Mouse (Mus musculus): Measurements from ENCODE around the gene Stx11.

Gene Stx11

GRCm38 (mm10) chr10:12964151-12965075, at the start of gene Stx11:
Gene Stx11, minus strand, starts transcription at chr10:12964298.
- peak; percentile 67 for DNase-seq (ENCODE audit: low spot score)

- DNase-seq (ENCODE audit: low spot score) = no peak
These were observed 44.6 kb upstream of the Stx11 start for GRCm38 (mm10) chr10:13008737-13009121.

GRCm38 (mm10) chr10:13007876-13008736, 44.0 kb upstream of the Stx11 start:
- peak; percentile 95 for DNase-seq (ENCODE audit: low spot score)

GRCm38 (mm10) chr10:13005043-13005442, 40.9 kb upstream of the Stx11 start, which contains the start of gene Sf3b5:
Gene Sf3b5, plus strand, starts transcription at chr10:13005343.
- DNase-seq (ENCODE audit: low spot score) = no peak

GRCm38 (mm10) chr10:12996736-12997477, 32.8 kb upstream of the Stx11 start:
- DNase-seq (ENCODE audit: low spot score) = peak; percentile 92

- DNase-seq (ENCODE audit: low spot score) = no peak
These were observed 29.4 kb upstream of the Stx11 start for GRCm38 (mm10) chr10:12993411-12994039.

GRCm38 (mm10) chr10:12991953-12992352, 27.9 kb upstream of the Stx11 start:
- no peak for DNase-seq (ENCODE audit: low spot score)

- DNase-seq (ENCODE audit: low spot score) = no peak
These were observed 22.8 kb upstream of the Stx11 start for GRCm38 (mm10) chr10:12986943-12987342.

GRCm38 (mm10) chr10:12986485-12986884, 22.4 kb upstream of the Stx11 start:
- no peak for DNase-seq (ENCODE audit: low spot score)

- no peak for DNase-seq (ENCODE audit: low spot score)
These were observed 20.9 kb upstream of the Stx11 start for GRCm38 (mm10) chr10:12985028-12985427.

GRCm38 (mm10) chr10:12983516-12983915, 19.4 kb upstream of the Stx11 start:
- DNase-seq (ENCODE audit: low spot score) = no peak

- DNase-seq (ENCODE audit: low spot score) = no peak
These were observed 17.0 kb upstream of the Stx11 start for GRCm38 (mm10) chr10:12981071-12981470.

GRCm38 (mm10) chr10:12977787-12978212, 13.7 kb upstream of the Stx11 start:
- no peak for DNase-seq (ENCODE audit: low spot score)

GRCm38 (mm10) chr10:12976552-12976951, 12.5 kb upstream of the Stx11 start:
- no peak for DNase-seq (ENCODE audit: low spot score)

GRCm38 (mm10) chr10:12975957-12976356, 11.9 kb upstream of the Stx11 start:
- DNase-seq (ENCODE audit: low spot score) = no peak

GRCm38 (mm10) chr10:12975461-12975860, 11.4 kb upstream of the Stx11 start:
- no peak for DNase-seq (ENCODE audit: low spot score)

- DNase-seq (ENCODE audit: low spot score) = no peak
These were observed 10.5 kb upstream of the Stx11 start for GRCm38 (mm10) chr10:12974572-12974971.

- DNase-seq (ENCODE audit: low spot score) = no peak
These were observed 1.6 kb upstream of the Stx11 start for GRCm38 (mm10) chr10:12965669-12966180.

- no peak for DNase-seq (ENCODE audit: low spot score)
These were observed 543 bp downstream of the Stx11 start for GRCm38 (mm10) chr10:12963362-12964147.

- DNase-seq (ENCODE audit: low spot score) = no peak
These were observed 1.9 kb downstream of the Stx11 start for GRCm38 (mm10) chr10:12962238-12962637.
